Mouse (Mus musculus) stomach, embryonic 15.5 days (tissue): ENCODE measurements around the gene Olfr571. TPM values are rescaled to one million over a fixed set of nuclear protein-coding genes. Genes with fewer than 3 reads are reported as not detected.

Experiments used
- ATAC-seq: fragments of 200-750 bp; cut with Nextera tagmentation; 2 replicates; pipeline ENCODE4 v1.8.0; 2017; ENCODE audit warnings: low read depth, moderate number of reproducible peaks, moderate TSS enrichment; ENCODE audit not compliant: insufficient read depth, low FRiP score
- H3K27ac ChIP-seq: fragments of 300-500 bp; sonication (generic); 2 replicates; pipeline ENCODE4 v1.5.1; 2015; ENCODE audit warnings: mild to moderate bottlenecking, inconsistent platforms
- H3K27me3 ChIP-seq: fragments of 300-500 bp; sonication (generic); replicated peaks from 2 replicates; pipeline ENCODE4 v1.6.1; 2015; ENCODE audit warnings: inconsistent platforms
- H3K36me3 ChIP-seq: fragments of 300-500 bp; sonication (generic); 2 replicates; pipeline ENCODE4 v1.6.1; 2015; ENCODE audit warnings: inconsistent platforms
- H3K4me1 ChIP-seq: fragments of 300-500 bp; sonication (generic); 2 replicates; pipeline ENCODE4 v1.6.1; 2015; ENCODE audit warnings: inconsistent platforms
- H3K4me2 ChIP-seq: fragments of 300-500 bp; sonication (generic); 2 replicates; pipeline ENCODE4 v1.6.1; 2015; ENCODE audit warnings: mild to moderate bottlenecking, inconsistent platforms
- H3K4me3 ChIP-seq: fragments of 300-500 bp; sonication (generic); replicated peaks from 2 replicates; pipeline ENCODE4 v1.5.1; 2015; ENCODE audit warnings: inconsistent platforms
- H3K9ac ChIP-seq: fragments of 300-500 bp; sonication (generic); 2 replicates; pipeline ENCODE4 v1.6.1; 2015; ENCODE audit warnings: inconsistent platforms
- H3K9me3 ChIP-seq: fragments of 300-500 bp; sonication (generic); 2 replicates; pipeline ENCODE4 v1.6.1; 2016; ENCODE audit warnings: inconsistent platforms
- WGBS: fragments of 180-500 bp; shearing (Covaris S2); methylation state at CpG from one replicate; pipeline ENCODE4 v1.1.7; 2015; 5-methylcytosine and 5-hydroxymethylcytosine counted together
- polyA plus RNA-seq: library from polyadenylated mRNA; unstranded; fragments of >200 nt; fragmentation: Nextera tagmentation; extraction: Ambion mirVana; gene quantifications from 2 replicates; pipeline ENCODE4 v1.2.1, GENCODE M21; 2015

Gene Olfr571
- polyA plus RNA-seq, result not detected in 2 replicates

DNA sequence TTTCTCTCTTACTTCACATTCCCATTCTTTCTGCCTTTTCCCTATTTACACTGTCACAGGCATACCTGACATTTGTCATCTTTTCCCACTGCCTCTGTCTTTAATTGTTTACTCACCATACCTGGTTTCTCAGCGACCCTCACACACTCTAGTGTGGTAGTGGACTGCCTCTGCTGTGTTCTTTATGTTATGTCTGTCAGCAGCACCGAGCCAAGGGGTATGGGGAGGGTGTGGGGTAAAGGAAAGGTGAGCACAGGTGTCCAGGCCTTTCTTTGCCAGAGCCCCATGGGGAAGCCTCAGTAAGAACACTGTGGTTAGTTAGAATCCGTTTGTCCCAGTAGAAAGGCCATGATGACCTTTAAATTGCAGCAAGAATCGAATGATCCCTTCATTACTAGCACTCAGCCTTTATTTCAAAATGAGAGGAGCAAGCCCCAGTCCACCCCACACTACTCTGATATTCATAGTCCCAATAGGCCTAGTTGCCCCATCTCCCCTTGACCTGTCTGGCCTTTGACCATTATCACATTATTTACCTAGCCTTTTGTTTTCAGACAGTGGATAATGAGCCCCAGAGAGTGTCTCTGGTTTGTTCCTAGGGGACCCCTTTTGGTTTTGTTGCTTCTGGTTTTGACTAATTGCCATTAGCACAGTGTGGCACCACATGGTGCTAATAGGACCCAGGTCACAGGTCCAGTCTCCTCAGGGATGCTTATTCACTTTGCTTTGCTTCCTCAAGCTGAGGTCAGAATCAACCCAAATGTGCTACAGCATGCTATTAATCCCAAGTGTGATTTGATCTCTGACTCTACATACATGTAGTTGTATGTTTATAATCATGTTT lies at the start of gene Olfr571:
TSS of gene Olfr571 (minus strand) at position 505 of the 844 bp plus-strand sequence.
- Histone ChIP-seq H3K27me3 (no peaks in the 10 kb centered on the region), H3K36me3 (no peaks in the 10 kb centered on the region), H3K4me1 (no peaks in the 10 kb centered on the region), H3K9ac (no peak within 1 kb of the TSS), H3K4me3 (no peak within 1 kb of the TSS), H3K9me3 (no peaks in the 10 kb centered on the region), H3K4me2 (no peak within 1 kb of the TSS), H3K27ac (no peak within 1 kb of the TSS)
- ATAC-seq, result no peak
- WGBS, result 58% methylated on average over 4 of the region's 4 CpGs

DNA sequence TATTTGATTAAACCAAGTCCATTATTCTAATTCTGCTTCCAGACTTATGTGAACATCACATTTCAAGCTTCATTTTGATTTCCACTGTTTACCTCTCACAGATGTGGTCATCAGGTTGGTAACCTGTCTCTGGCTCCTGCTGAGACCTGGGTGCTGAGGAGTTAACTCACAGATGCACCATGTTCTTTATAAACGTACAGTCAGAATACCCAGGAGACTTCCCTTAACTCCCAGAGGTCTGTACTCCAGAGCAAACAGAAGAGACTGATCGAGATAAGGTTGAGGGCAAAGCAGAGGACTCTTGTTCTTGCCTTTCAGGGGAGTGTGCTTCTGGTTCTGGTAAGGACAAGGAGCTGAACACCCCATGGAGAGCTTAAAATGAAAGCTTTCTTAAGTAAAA lies 45.0 kb upstream of the Olfr571 start, which contains the start of gene Olfr576:
TSS of gene Olfr576 (plus strand) at position 301 of the 400 bp plus-strand sequence.
- no peak within 1 kb of the TSS for H3K4me2 ChIP-seq
- no peaks in the 10 kb centered on the region for H3K27me3 ChIP-seq
- no peak within 1 kb of the TSS for H3K9ac ChIP-seq
- no peak within 1 kb of the TSS for H3K27ac ChIP-seq
- no peaks in the 10 kb centered on the region for H3K4me1 ChIP-seq
- 17% methylated on average over 2 of the region's 2 CpGs for WGBS
- no peak within 1 kb of the TSS for H3K4me3 ChIP-seq
- no peaks in the 10 kb centered on the region for H3K9me3 ChIP-seq
- no peak for ATAC-seq
- H3K36me3 ChIP-seq, result no peaks in the 10 kb centered on the region

DNA sequence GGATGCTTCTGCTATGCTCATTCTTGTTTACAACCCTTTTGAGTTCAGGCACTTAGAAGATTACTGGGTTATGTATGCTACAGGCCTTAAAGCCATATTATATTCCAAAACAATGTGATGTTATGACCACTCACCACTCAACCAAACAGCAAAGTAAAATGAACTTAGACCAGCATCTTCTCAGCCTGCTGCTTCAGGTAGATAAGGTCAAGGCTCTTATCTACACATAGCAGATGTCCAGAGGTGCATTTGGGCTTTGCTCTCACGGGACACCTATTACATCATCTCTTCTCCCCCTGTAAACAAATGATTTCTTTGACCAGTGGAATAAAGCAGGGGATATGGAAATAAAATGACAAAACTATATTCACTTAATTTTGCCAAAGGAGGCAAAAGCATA lies 41.3 kb upstream of the Olfr571 start, which contains the start of gene Olfr575:
TSS of gene Olfr575 (minus strand) at position 183 of the 400 bp plus-strand sequence.
- 49% methylated on average over 1 of the region's 1 CpGs for WGBS

DNA sequence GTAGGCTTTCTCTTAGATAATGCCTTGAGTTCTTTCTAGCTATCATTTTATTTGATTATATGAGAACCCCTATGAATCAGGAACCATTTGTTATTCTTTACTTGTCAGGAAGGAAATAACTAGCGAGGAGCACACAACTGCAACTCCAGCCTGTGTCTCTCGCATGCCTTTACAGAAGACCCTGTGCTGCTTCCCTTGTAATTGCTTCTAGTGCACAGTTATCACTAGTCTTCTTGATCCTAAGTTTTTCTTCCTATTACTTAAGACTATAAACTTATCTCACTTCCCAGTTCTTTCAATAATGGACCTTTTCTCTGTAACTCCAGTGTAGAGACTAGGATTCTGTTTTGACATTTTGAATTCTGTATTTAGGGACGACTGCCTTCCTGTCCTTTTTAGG lies 40.8 kb upstream of the Olfr571 start:
- H3K9ac ChIP-seq, result no peak overlapping the region
- no peaks in the 10 kb centered on the region for H3K36me3 ChIP-seq
- H3K4me3 ChIP-seq, result no peak overlapping the region
- no peaks in the 10 kb centered on the region for H3K27me3 ChIP-seq
- no peak overlapping the region for H3K4me2 ChIP-seq
- H3K9me3 ChIP-seq, result no peaks in the 10 kb centered on the region
- no peak for ATAC-seq
- H3K4me1 ChIP-seq, result no peaks in the 10 kb centered on the region
- H3K27ac ChIP-seq, result no peak overlapping the region
- 51% methylated on average over 3 of the region's 3 CpGs for WGBS

More for the DNA sequence above, 41.3 kb upstream of the Olfr571 start, which contains the start of gene Olfr575:
- Histone ChIP-seq H3K36me3 (no peaks in the 10 kb centered on the region), H3K9me3 (no peaks in the 10 kb centered on the region), H3K4me3 (no peak within 1 kb of the TSS), H3K27ac (no peak within 1 kb of the TSS), H3K4me2 (no peak within 1 kb of the TSS), H3K27me3 (no peaks in the 10 kb centered on the region), H3K9ac (no peak within 1 kb of the TSS), H3K4me1 (no peaks in the 10 kb centered on the region)
- ATAC-seq, result peak; percentile 56; the same call in 1 of the 2 replicates

- ATAC-seq, result no peak
- no peak overlapping the region for H3K27ac ChIP-seq
- WGBS, result 54% methylated on average over 1 of the region's 1 CpGs
Observed at GRCm38 (mm10) chr7:102950732-102951131, 33.4 kb upstream of the Olfr571 start.

GRCm38 (mm10) chr7:102948167-102948566 lies 30.8 kb upstream of the Olfr571 start, which contains the start of gene Olfr574:
Olfr574 (plus strand) TSS chr7:102948467.
- Histone ChIP-seq H3K36me3 (no peaks in the 10 kb centered on the region), H3K9me3 (no peaks in the 10 kb centered on the region), H3K4me1 (no peaks in the 10 kb centered on the region), H3K9ac (no peak within 1 kb of the TSS), H3K4me2 (no peak within 1 kb of the TSS), H3K4me3 (no peak within 1 kb of the TSS), H3K27me3 (no peaks in the 10 kb centered on the region), H3K27ac (no peak within 1 kb of the TSS)
- ATAC-seq, result no peak
- WGBS, result 100% methylated on average over 1 of the region's 1 CpGs

More at GRCm38 (mm10) chr7:102950732-102951131, 33.4 kb upstream of the Olfr571 start:
- H3K36me3 ChIP-seq, result no peaks in the 10 kb centered on the region
- no peak overlapping the region for H3K4me3 ChIP-seq
- H3K9ac ChIP-seq, result no peak overlapping the region
- no peaks in the 10 kb centered on the region for H3K27me3 ChIP-seq
- no peaks in the 10 kb centered on the region for H3K9me3 ChIP-seq
- no peak overlapping the region for H3K4me2 ChIP-seq
- no peaks in the 10 kb centered on the region for H3K4me1 ChIP-seq

DNA sequence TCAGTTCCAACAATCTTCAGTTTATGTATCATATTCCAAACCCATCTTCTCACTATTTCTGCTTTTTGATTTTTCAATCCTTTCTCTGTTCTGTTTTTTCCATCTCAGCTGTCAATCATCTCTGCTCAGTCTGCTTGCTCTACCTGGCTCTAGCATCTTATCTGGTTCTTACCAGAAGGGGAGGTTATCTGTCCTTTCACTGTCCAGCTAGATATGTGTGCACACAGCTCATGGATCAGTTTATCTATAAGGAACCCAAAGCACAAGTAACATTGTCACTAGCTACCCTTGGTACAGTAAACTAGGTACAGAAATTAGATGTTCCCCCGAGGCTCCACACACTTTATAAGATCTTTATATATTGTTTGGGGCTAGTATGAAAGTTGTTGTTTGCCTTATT lies 26.1 kb upstream of the Olfr571 start:
- 76% methylated on average over 1 of the region's 1 CpGs for WGBS
- no peaks in the 10 kb centered on the region for H3K4me1 ChIP-seq
- no peak overlapping the region for H3K4me2 ChIP-seq
- H3K4me3 ChIP-seq, result no peak overlapping the region
- ATAC-seq, result no peak
- no peaks in the 10 kb centered on the region for H3K36me3 ChIP-seq
- no peak overlapping the region for H3K27ac ChIP-seq
- no peaks in the 10 kb centered on the region for H3K9me3 ChIP-seq
- no peak overlapping the region for H3K9ac ChIP-seq
- H3K27me3 ChIP-seq, result no peaks in the 10 kb centered on the region

DNA sequence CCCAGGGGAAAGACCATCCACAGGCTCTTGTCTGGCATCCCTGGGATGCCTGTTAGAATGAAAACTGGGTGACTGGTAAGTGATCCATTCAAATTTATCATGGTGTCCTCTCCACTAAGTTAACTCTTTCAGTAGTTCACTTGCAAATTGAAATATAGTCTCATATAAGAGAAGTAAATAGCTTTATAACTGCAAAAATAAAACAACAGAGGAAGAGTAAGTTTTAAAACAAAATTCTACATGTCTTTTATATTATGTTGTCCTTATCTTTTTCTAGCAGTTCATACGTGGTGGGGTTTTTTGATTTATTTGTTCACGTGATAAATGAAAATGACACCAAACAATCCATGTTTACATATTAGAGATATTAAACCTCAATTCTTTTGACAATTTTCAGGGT lies 25.1 kb upstream of the Olfr571 start, which contains the start of gene Olfr573-ps1:
TSS of gene Olfr573-ps1 (minus strand) at position 101 of the 400 bp plus-strand sequence.
- ATAC-seq, result no peak
- Histone ChIP-seq H3K36me3 (no peaks in the 10 kb centered on the region), H3K4me3 (no peak within 1 kb of the TSS), H3K27ac (no peak within 1 kb of the TSS), H3K4me1 (no peaks in the 10 kb centered on the region), H3K4me2 (no peak within 1 kb of the TSS), H3K9me3 (no peaks in the 10 kb centered on the region), H3K27me3 (no peaks in the 10 kb centered on the region), H3K9ac (no peak within 1 kb of the TSS)
- 79% methylated on average over 2 of the region's 2 CpGs for WGBS

GRCm38 (mm10) chr7:102927105-102927504 lies 9.8 kb upstream of the Olfr571 start:
- H3K4me3 ChIP-seq, result no peak overlapping the region
- H3K36me3 ChIP-seq, result no peaks in the 10 kb centered on the region
- H3K27ac ChIP-seq, result no peak overlapping the region
- 60% methylated on average over 3 of the region's 3 CpGs for WGBS
- no peaks in the 10 kb centered on the region for H3K4me1 ChIP-seq
- H3K4me2 ChIP-seq, result no peak overlapping the region
- no peak overlapping the region for H3K9ac ChIP-seq
- no peak for ATAC-seq
- H3K9me3 ChIP-seq, result no peaks in the 10 kb centered on the region
- no peaks in the 10 kb centered on the region for H3K27me3 ChIP-seq

DNA sequence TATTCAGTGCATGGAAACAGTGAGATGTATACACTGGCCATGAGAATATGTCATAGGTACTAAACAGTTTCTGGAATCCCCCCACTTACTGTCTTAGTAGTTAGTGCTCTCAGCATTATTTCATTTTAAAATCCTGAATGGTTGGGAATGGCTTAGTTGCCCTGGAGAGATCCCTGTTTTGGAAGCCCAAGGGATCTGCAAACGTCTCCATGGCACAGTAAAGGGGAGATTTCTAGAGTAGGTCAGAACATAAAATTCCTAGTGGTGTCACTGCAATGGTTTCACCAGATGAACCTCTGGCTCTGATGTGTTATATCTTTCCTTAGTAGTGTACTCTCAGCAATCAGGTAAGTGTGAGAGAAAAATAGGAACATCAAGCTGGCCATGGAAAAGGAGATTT lies 6.8 kb upstream of the Olfr571 start, which contains the start of gene Olfr572:
TSS of gene Olfr572 (plus strand) at position 301 of the 400 bp plus-strand sequence.
- WGBS, result 58% methylated on average over 1 of the region's 1 CpGs
- no peak within 1 kb of the TSS for H3K27ac ChIP-seq
- ATAC-seq, result no peak

GRCm38 (mm10) chr7:102919632-102920031 lies 2.3 kb upstream of the Olfr571 start:
- H3K9ac ChIP-seq, result no peak overlapping the region
- peak; percentile 53; the same call in 1 of the 2 replicates for ATAC-seq
- 3% methylated on average over 1 of the region's 1 CpGs for WGBS

More for the DNA sequence above, 6.8 kb upstream of the Olfr571 start, which contains the start of gene Olfr572:
- Histone ChIP-seq H3K4me3 (no peak within 1 kb of the TSS), H3K4me2 (no peak within 1 kb of the TSS), H3K9me3 (no peaks in the 10 kb centered on the region), H3K36me3 (no peaks in the 10 kb centered on the region), H3K27me3 (no peaks in the 10 kb centered on the region), H3K9ac (no peak within 1 kb of the TSS), H3K4me1 (no peaks in the 10 kb centered on the region)

DNA sequence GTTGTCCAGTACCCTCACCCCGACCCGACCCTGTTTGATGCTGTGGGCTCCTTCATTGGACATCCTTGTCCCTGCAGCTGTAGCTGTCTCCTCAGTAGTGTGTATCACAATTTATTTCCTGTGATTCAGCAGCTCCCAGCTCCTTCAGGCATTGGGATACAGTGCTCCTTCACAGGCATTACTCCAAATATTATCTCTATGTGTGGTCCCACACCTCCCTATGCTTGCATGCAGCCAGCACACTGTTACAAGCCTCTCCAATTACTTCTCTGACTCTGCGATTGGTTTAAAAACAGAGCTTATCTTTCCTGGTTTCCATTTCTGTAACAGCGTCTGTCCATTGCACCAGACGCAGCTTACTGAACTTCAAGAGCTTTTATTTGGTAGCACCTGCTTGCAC lies 931 bp downstream of the Olfr571 start:
- Histone ChIP-seq H3K27ac (no peak overlapping the region), H3K4me1 (no peaks in the 10 kb centered on the region), H3K9me3 (no peaks in the 10 kb centered on the region), H3K36me3 (no peaks in the 10 kb centered on the region), H3K27me3 (no peaks in the 10 kb centered on the region), H3K9ac (no peak overlapping the region), H3K4me2 (no peak overlapping the region), H3K4me3 (no peak overlapping the region)
- ATAC-seq, result no peak
- 45% methylated on average over 5 of the region's 5 CpGs for WGBS

More at GRCm38 (mm10) chr7:102919632-102920031, 2.3 kb upstream of the Olfr571 start:
- H3K4me3 ChIP-seq, result no peak overlapping the region
- H3K4me1 ChIP-seq, result no peaks in the 10 kb centered on the region
- no peaks in the 10 kb centered on the region for H3K27me3 ChIP-seq
- no peak overlapping the region for H3K4me2 ChIP-seq
- H3K36me3 ChIP-seq, result no peaks in the 10 kb centered on the region
- H3K9me3 ChIP-seq, result no peaks in the 10 kb centered on the region
- H3K27ac ChIP-seq, result no peak overlapping the region
